Mouse (Mus musculus): ENCODE results near the gene Fbxo34.

DNA sequence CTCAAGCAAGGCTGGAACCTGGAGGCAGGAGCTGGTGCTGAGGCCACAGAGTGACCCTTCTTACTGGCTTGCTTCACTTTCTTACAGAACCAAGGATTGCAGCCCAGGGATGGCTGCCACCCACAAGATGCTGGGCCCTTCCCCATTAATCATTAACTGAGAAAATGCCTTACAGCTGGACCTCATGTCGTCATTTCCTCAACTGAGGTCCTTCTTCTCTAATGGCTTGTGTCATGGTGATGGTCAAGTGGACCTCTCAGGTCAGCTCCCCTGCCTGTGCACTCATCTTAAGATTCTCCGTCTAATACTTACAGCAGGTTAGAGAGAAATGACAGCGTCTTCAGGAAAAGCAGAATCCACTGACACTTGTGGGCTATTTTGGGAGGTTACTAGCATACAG is 32.9 kb upstream of the Fbxo34 start:
- TF ChIP-seq CTCF (IDR thresholded peaks at IDR 0.05; ENCODE audit: borderline replicate concordance, extremely low read depth, insufficient read depth, insufficient read length) (no peak), POLR2A (IDR thresholded peaks at IDR 0.05; ENCODE audit: borderline replicate concordance, extremely low read depth, insufficient read depth, insufficient read length, poor library complexity, severe bottlenecking) (no peak)
